Mouse (Mus musculus) cerebral cortex, adult 2 months (tissue): Measurements from ENCODE around the gene Vamp4.

Source experiments
- WGBS: fragments of 180-500 bp; shearing (Covaris S2); methylation state at CpG from one replicate; pipeline ENCODE4 v1.1.7; 2018; 5-methylcytosine and 5-hydroxymethylcytosine counted together

Gene Vamp4

GRCm38 (mm10) chr1:162570260-162570748 lies at the start of gene Vamp4:
Gene Vamp4 (plus strand): TSS chr1:162570515.
- under 1% methylated on average over 43 of the region's 43 CpGs for WGBS

DNA sequence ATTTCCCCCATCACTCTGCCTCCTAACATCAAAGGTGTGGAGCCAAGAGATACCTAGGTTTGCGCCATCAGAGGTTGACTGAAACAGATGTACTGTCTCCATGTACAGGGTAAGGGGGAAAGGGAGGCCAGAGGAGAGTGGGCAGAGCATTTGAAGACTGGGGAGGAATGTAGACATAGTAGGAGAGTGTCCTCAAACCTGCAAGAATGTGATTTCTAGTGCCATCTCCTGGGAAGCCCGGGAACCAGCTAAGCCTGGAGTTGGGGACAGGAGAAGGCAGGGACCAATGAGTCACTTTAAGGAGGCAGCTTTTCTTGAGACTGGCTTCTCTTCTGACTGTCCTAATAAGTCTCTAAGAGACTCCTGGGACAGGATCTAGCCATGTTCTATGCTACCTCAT lies 40.7 kb upstream of the Vamp4 start:
- WGBS: 79% methylated on average over 2 of the region's 2 CpGs

DNA sequence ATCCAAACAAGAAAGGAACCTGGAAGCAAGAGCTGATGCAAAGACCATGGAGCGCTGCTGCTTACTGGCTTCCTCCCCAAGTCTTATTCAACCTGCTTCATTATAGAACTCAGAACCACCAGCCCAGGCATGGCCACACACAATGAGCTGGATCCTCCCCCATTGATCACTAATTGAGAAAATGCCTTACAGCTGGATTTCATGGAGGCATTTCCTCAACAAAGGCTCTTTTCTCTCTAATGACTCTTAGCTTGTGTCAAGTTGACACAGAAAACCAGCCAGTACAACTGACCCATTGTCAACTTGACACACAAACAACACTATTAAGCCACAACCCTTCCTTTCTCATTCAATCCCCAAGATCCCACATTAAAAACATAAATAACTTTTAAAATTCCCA lies 39.6 kb upstream of the Vamp4 start:
- WGBS: 84% methylated on average over 1 of the region's 1 CpGs

DNA sequence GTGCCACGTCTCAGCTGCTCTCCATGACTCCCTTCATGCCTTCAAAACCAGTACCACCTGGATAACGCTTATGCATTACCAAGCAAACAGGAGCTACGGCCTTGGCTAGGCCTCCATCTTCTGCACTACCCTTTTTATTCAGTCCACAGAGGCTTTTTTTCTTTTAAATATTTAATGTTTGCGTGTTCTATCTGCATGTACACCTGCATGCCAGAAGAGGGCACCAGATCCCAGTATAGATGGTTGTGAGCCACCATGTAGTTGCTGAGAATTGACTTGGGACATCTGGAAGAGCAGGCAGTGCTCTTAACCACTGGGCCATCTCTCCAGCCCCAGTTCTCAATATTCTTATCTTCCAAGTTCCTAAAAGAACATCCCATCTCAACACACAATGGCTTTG lies 38.7 kb upstream of the Vamp4 start:
- 86% methylated on average over 4 of the region's 4 CpGs for WGBS

DNA sequence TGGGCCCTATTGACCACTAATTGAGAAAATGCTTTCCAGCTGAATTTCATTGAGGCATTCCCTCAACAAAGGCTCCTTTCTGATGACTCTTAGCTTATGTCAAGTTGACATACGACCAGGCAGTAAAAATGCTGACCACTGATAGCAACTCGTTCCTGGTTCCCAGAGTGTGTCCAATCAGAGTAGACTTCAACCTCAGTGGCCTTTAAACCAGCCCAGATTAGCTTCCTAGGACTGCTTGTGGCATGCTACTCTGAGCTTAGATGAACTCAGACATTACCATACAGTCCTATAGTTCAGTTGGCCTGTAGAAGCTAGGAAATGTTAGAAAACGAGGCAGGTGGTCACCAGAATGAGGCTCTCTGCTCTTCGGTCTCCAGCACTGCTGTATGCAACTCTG lies 38.0 kb upstream of the Vamp4 start:
- 89% methylated on average over 4 of the region's 4 CpGs for WGBS

DNA sequence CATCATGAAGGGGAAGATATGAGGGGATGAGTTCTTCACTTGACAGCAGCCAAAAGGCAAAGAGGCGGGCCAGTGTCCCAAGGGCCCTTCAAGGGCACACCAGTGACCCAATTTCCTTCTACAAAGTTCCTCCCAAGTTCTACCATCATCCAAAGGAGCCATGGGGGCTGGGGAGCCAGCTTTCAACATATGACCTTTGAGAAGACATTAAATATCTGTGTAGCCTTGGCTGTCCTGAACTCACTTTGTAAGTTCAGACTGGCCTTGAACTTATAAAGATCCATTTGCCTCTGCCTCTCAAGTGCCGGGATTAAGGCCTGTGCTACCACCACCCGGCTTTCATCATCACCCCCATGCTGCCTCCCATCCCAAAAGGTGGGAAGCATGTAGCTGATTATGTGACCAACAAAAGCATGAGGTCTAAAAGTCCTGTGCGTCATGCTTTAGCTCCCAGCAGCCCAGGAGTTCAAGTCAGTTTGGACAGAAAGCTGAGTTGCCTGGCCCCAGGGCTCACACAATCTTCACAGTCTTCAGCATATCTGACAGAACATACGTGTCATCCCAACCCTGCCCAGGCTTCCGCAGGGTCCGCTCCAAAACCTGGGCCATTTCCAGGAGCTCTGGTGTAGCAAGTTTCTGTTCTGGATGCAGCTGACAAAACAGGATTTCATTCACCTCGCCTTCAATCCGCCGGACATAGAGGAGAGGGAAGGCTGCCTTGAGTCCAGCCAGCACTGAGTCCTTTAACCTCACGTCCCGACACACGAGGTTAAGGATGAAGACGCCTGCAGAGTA lies 36.4 kb upstream of the Vamp4 start:
- 93% methylated on average over 14 of the region's 14 CpGs for WGBS

DNA sequence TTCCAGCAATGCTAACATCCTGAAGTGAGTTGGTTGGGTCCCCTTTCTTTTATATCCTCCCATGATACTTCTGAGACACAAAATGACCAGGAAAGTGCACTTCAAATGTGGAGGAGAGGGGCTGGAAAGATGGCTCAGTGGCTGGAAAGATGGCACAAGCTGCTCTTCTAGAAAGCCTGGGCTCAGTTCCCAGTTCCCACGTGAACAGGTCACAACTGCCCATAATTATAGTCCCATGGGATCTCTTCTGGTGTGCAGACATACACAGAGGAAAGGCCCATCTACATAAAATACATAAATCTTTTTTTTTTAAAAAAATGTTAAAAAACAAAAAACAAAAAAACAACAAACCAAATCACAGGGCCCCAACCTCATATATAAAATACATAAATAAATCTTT lies 27.1 kb upstream of the Vamp4 start:
- 37% methylated on average over 1 of the region's 1 CpGs for WGBS

DNA sequence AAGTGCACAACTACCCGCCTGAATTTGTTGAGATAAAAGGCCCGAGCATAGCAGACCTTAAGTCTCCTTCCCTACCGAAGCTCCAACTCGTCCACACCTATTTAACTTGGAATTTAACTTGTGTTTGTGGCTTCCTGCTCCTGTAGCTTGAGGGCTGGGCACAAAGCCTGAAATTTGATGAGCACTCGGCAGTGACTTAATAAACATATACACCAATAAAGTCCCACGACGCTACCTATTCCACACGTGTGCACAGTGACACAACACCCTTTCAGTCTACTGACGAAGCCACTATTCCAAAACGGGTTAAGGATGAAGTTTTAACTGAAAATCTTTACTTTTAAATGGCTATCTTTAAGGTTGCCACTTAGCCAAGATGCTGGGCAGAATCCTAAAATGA lies 22.7 kb upstream of the Vamp4 start:
- WGBS: 5% methylated on average over 10 of the region's 10 CpGs

- WGBS: under 1% methylated on average over 51 of the region's 52 CpGs
Measured at GRCm38 (mm10) chr1:162548016-162548916, 22.0 kb upstream of the Vamp4 start, which contains the start of gene Mettl13. Gene Mettl13 (minus strand): TSS chr1:162548551.

DNA sequence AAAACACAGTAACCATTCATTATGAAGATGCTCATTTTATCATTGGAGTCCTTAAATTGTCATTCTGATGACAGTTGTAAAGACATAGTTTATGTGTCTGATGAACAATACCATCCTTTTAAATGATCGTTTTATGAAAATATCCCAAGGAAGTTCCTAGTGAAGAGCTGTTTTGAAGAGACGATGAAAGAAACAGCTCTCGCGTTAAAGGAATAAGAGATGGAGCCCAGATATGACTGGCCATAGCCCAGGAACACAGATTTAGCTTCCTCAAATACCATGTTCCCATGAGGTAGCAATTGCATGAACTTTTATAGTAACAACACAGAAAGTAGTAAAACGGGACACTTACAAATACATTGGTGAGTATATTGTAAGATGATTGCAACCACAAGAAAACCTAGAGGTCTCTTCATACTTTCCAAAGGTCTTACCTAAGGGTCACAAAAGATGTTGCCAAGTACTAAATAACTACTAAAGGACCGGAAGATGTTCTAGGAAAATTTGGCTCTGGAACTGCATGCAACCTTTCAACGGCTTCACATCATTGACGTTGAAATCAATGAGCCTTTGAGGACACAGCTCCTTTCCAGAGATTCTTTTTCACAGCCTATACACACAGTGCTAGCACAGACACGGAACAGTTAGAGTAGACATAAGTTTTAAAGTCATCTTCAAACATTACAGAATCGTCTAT lies 21.2 kb upstream of the Vamp4 start:
- 28% methylated on average over 10 of the region's 10 CpGs for WGBS

DNA sequence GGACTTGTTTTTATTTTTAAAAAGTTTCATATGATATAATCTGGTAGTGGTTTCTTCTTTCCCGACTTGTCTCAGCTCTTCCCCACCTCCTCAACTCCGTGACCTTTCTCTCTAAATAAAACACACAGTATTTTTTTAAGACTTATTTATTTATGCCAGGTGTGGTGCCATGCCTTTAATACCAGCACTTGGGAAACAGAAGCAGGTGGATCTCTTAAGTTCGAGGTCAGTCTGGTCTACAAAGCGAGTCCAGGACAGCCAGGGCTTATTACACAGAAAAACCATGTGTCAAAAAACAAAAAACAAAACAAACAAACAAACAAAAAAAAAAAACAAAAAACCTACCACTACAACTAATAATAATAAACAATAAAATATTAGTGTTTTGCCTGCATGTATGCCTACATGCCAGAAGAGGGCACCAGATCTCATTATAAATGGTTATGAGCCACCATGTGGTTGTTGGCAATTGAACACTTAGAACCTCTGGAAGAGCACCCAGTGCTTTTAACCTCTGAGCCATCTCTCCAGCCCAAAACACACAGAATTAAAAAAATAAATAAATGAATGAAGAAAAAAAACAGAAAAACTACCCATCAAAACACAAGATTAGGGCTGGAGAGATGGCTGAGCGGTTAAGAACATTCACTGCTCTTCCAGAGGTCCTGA lies 20.6 kb upstream of the Vamp4 start:
- WGBS: 71% methylated on average over 5 of the region's 5 CpGs

DNA sequence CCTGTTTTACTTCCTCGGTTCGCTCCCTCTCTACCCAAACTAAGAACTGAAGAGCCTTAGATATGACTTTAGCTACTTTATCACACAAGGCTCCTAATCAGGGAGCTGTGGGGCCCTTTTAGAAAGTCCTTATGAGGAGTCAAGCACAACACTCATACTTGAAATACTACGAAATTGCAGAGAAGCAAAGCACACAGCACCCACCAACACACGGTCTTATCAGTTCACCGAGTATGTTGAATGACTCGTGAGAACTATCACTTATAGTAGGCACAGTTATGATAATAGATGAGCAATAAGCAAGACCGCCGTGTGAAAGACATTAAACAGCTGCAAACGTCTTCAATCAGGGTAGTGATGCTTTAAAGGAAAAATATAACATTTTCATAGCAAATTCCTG lies 17.4 kb upstream of the Vamp4 start:
- 88% methylated on average over 9 of the region's 9 CpGs for WGBS

DNA sequence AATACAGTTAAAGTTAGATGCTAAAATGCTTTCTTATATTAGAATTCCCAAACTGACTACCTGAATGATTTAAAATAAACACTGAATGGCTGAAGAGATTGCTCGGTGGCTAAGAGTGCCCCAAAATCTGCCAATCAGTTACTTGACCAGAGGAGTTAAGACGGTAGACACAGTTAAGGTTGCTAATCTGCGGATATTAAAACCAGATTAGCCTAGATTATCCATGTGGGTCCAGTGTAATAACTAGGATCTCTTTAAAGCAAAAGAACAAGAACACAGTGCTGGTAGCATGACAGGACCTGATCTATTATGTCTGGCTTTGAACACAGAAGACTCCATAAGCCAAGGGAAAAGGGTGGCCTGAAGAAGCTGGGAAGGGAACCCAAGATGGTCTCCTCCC lies 16.1 kb upstream of the Vamp4 start:
- WGBS: 90% methylated on average over 3 of the region's 3 CpGs

DNA sequence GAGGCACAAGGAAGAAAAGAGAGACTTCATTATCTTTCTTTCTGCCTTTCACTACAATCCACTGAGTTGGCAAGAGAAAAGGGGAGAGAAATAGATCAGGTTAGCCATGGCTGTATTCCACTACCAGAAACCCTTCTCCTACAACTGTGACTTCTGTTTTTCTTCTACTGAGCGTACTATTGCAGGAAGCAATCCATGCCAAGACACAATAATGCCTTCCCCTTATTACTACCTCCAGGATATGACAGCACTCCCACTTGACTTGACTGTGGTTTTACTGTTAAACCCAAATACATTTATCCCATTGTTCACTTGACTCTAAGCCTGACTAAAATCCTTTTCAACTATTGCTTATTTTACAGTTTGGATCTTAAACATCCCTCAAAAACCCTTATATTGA lies 7.1 kb upstream of the Vamp4 start:
- WGBS: 78% methylated on average over 1 of the region's 1 CpGs

DNA sequence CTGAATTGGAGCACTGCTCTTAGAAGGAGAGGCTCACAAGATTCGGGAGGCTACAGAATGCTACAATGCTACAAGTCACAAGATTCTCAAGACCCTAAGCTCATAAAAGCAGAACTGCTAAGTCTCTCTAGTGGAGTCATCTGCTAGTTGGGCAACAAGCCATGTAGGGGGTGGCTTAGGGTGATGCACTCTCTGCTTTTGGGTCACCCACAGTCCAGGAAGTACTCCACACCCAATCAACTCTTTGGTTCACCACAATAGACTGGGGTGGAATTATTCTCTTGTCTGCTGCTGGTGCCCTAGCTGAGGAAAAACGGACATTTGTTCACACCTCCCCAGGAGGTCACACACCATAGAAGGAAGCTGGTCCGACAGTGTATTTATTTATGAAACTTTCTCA lies 5.3 kb upstream of the Vamp4 start:
- WGBS: 66% methylated on average over 3 of the region's 3 CpGs

DNA sequence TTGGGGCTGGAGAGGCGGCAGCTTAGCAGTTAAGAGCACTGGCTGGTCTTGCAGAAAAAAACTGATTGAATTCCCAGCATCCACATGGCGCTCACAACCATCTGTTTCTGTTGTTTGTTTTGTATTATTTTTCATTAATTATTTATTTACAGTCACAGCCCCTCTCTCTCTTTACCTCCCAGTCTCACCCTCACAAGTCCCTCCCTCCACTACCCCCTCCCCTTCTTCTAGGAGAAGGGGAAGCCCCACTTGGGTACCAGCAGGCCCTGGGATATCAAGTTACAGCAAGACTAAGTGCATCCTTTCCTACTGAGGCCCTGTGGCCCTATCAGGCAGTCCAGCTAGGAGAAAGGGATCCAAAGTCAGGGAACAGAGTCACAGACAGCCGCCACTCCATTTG lies 3.0 kb upstream of the Vamp4 start:
- 89% methylated on average over 3 of the region's 3 CpGs for WGBS

DNA sequence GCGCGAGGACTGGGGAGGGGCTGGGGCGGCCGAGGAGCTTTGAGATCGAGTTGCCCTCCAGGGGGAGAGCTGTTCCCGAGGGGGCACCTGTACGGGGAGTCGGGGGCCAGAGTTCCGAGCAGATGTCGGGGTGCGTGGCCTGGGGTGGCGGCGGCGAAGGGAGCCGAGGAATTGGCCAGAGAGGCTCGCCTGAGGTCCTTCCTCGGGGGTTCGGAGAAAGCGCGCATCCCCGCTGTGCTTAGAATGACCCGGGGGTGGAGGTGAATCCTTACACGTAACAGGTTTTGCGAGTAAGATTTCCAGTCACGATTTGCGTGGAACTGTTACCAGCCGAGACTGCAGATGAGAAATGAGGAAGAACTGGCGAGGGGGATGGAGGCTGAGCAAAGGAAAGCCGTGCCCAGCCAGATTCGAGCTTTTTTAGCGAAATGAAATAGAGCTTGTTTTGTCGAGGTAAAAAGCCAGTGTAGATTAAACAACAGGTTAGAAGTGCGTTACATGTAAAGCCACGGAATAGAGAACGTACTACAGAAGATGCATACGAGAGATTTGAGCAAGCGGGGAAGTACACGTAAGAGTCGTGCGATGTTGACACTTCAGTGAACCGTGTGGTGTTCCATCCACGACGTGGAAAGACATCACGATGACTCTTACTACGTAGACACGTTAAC lies 751 bp downstream of the Vamp4 start:
- WGBS: under 1% methylated on average over 46 of the region's 46 CpGs

- WGBS: 95% methylated on average over 3 of the region's 3 CpGs
Measured at GRCm38 (mm10) chr1:162575098-162575497, 4.8 kb downstream of the Vamp4 start.

GRCm38 (mm10) chr1:162582884-162583283 lies 12.6 kb downstream of the Vamp4 start:
- 63% methylated on average over 2 of the region's 2 CpGs for WGBS

GRCm38 (mm10) chr1:162586282-162586681 lies 16.0 kb downstream of the Vamp4 start:
- 82% methylated on average over 4 of the region's 4 CpGs for WGBS

DNA sequence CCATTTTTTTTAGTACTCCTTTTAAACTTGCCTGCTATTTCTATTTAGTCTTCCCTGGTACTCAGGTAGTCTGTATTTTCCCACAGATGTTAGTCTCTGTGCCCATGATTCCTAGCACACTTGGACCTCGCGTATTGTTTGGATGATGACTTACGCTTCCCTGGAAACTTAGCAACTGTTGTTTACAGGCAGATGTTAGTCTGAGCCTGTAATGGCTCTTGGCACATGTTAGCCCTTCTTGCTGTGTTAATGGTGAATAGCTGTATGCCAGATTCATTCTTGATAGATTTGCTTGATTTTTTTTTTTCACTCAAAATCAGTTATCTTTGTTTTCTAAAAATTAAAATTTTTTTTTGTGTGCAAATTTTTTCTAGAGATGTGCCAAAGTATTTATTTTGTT lies 18.3 kb downstream of the Vamp4 start:
- 54% methylated on average over 3 of the region's 3 CpGs for WGBS
